Mouse (Mus musculus) CH12.LX (cell line): ENCODE data around the gene Mtr. TPM values are rescaled to one million over a fixed set of nuclear protein-coding genes. Genes with fewer than 3 reads are reported as not detected.

Experiments used
- DNase-seq: peaks from one replicate; pipeline ENCODE4 v3.0.0-alpha.2; 2013; ENCODE audit errors: extremely low read depth
- H3K27ac ChIP-seq: 2 replicates; pipeline ENCODE4 v1.5.1; 2012; ENCODE audit warnings: low read depth, mild to moderate bottlenecking, control low read depth, moderate library complexity; ENCODE audit not compliant: insufficient read depth
- H3K27me3 ChIP-seq: replicated peaks from 2 replicates; pipeline ENCODE3; 2012; ENCODE audit warnings: inconsistent platforms
- H3K36me3 ChIP-seq, 2 experiments: replicated peaks in 1 of 2; 2 replicates each; pipeline versions ENCODE3 to v1.6.1; 2012; ENCODE audit warnings: inconsistent platforms in 1 of 2, low read length in 1 of 2, mild to moderate bottlenecking in 1 of 2, mixed read lengths in 1 of 2, moderate library complexity in 1 of 2; ENCODE audit not compliant: control insufficient read depth in 1 of 2, insufficient read depth in 1 of 2
- H3K4me1 ChIP-seq, 2 experiments: 2 replicates each; pipeline ENCODE4 v1.6.1; 2012; ENCODE audit warnings: inconsistent platforms in 1 of 2, moderate library complexity in 1 of 2; ENCODE audit not compliant: insufficient read depth in 2 of 2, control insufficient read depth in 1 of 2
- H3K4me2 ChIP-seq: 2 replicates; pipeline ENCODE4 v1.6.1; 2012; ENCODE audit warnings: low read depth, mild to moderate bottlenecking, control low read depth; ENCODE audit not compliant: poor library complexity, insufficient read depth, severe bottlenecking
- H3K4me3 ChIP-seq, 3 experiments: fragments of 150-350 bp in 1 of 3; sonication (generic) in 1 of 3; replicated peaks in 1 of 3; 2 replicates each; pipeline versions ENCODE3 to v1.5.1; 2011 to 2012; ENCODE audit warnings: low read depth in 2 of 3, low read length in 2 of 3, mild to moderate bottlenecking in 2 of 3, moderate library complexity in 2 of 3, control low read depth in 1 of 3, improper control_type of control experiment in 1 of 3, inconsistent platforms in 1 of 3, mixed read lengths in 1 of 3; ENCODE audit not compliant: poor library complexity in 1 of 3
- H3K79me2 ChIP-seq: replicated peaks from 2 replicates; pipeline ENCODE4 v1.6.1; 2012; ENCODE audit warnings: mild to moderate bottlenecking, moderate library complexity; ENCODE audit not compliant: control insufficient read depth, poor library complexity, insufficient read depth, severe bottlenecking; ENCODE audit errors: extremely low read depth
- H3K9ac ChIP-seq: 2 replicates; pipeline ENCODE4 v1.6.1; 2012; ENCODE audit warnings: low read depth, mild to moderate bottlenecking, control low read depth, moderate library complexity; ENCODE audit not compliant: insufficient read depth
- H3K9me3 ChIP-seq: replicated peaks from 2 replicates; pipeline ENCODE3; 2012; ENCODE audit warnings: low read length, inconsistent platforms, mixed read lengths
- BHLHE40 ChIP-seq: IDR thresholded peaks from 2 replicates; pipeline ENCODE4 v1.6.1; 2011; ENCODE audit warnings: mild to moderate bottlenecking, low read depth, low read length, improper control_type of control experiment
- CHD1 ChIP-seq: IDR thresholded peaks from 2 replicates; pipeline ENCODE4 v1.6.1; 2012; ENCODE audit warnings: low read depth, low read length, improper control_type of control experiment, inconsistent platforms
- CHD2 ChIP-seq: IDR thresholded peaks from 2 replicates; pipeline ENCODE4 v1.6.1; 2011; ENCODE audit warnings: low read length, improper control_type of control experiment
- CTCF ChIP-seq, 2 experiments: IDR thresholded peaks in 1 of 2; conservative IDR thresholded peaks in 1 of 2; 2 replicates each; pipeline ENCODE4 v1.5.1; 2011 to 2012; ENCODE audit warnings: low read depth in 2 of 2, low read length in 2 of 2, improper control_type of control experiment in 1 of 2, inconsistent platforms in 1 of 2, mild to moderate bottlenecking in 1 of 2, moderate library complexity in 1 of 2
- ELF1 ChIP-seq: IDR thresholded peaks from 2 replicates; pipeline ENCODE4 v1.6.1; 2014; ENCODE audit warnings: low read depth, mild to moderate bottlenecking, inconsistent platforms, low read length, improper control_type of control experiment
- EP300 ChIP-seq: IDR thresholded peaks from 2 replicates; pipeline ENCODE4 v1.6.1; 2011; ENCODE audit warnings: low read length, improper control_type of control experiment
- ETS1 ChIP-seq: conservative IDR thresholded peaks from 2 replicates; pipeline ENCODE4 v1.6.1; 2012; ENCODE audit warnings: low read depth, mild to moderate bottlenecking, inconsistent platforms, low read length, improper control_type of control experiment, moderate library complexity
- HCFC1 ChIP-seq: IDR thresholded peaks from 2 replicates; pipeline ENCODE4 v1.6.1; 2012; ENCODE audit warnings: low read depth, mild to moderate bottlenecking, inconsistent platforms, low read length, improper control_type of control experiment
- IRF4 ChIP-seq: IDR thresholded peaks from 2 replicates; pipeline ENCODE4 v1.6.1; 2014; ENCODE audit warnings: low read depth, mild to moderate bottlenecking, inconsistent platforms, low read length, improper control_type of control experiment
- JUND ChIP-seq: conservative IDR thresholded peaks from 2 replicates; pipeline ENCODE4 v1.6.1; 2011; ENCODE audit warnings: low read depth, low read length, improper control_type of control experiment
- KAT2A ChIP-seq: IDR thresholded peaks from 2 replicates; pipeline ENCODE4 v1.6.1; 2012; ENCODE audit warnings: low read length, improper control_type of control experiment, inconsistent platforms; ENCODE audit not compliant: insufficient replicate concordance
- MAFK ChIP-seq: IDR thresholded peaks from 2 replicates; pipeline ENCODE4 v1.6.1; 2011; ENCODE audit warnings: low read length, improper control_type of control experiment; ENCODE audit not compliant: insufficient replicate concordance
- MAX ChIP-seq: IDR thresholded peaks from 2 replicates; pipeline ENCODE4 v1.6.1; 2011; ENCODE audit warnings: low read length, improper control_type of control experiment
- MXI1 ChIP-seq: IDR thresholded peaks from 2 replicates; pipeline ENCODE4 v1.6.1; 2011; ENCODE audit warnings: mild to moderate bottlenecking, low read depth, low read length, improper control_type of control experiment
- MYC ChIP-seq: IDR thresholded peaks from 2 replicates; pipeline ENCODE4 v1.6.1; 2011; ENCODE audit warnings: low read depth, mild to moderate bottlenecking, improper control_type of control experiment, low read length
- NRF1 ChIP-seq: IDR thresholded peaks from 2 replicates; pipeline ENCODE4 v1.6.1; 2014; ENCODE audit warnings: low read depth, mild to moderate bottlenecking, inconsistent platforms, low read length, improper control_type of control experiment, moderate library complexity
- POLR2A ChIP-seq: IDR thresholded peaks from 2 replicates; pipeline ENCODE4 v1.6.1; 2011; ENCODE audit warnings: low read depth, mild to moderate bottlenecking, improper control_type of control experiment, low read length
- RAD21 ChIP-seq: IDR thresholded peaks from 2 replicates; pipeline ENCODE4 v1.6.1; 2011; ENCODE audit warnings: low read depth, mild to moderate bottlenecking, low read length, improper control_type of control experiment, moderate library complexity
- RCOR1 ChIP-seq: conservative IDR thresholded peaks from 2 replicates; pipeline ENCODE4 v1.6.1; 2012; ENCODE audit warnings: low read depth, mild to moderate bottlenecking, inconsistent platforms, low read length, improper control_type of control experiment
- SMC3 ChIP-seq: IDR thresholded peaks from 2 replicates; pipeline ENCODE4 v1.6.1; 2011; ENCODE audit warnings: low read depth, low read length, improper control_type of control experiment
- TBP ChIP-seq: conservative IDR thresholded peaks from 2 replicates; pipeline ENCODE4 v1.6.1; 2011; ENCODE audit warnings: low read depth, low read length, improper control_type of control experiment
- TCF12 ChIP-seq: IDR thresholded peaks from 2 replicates; pipeline ENCODE4 v1.6.1; 2014; ENCODE audit warnings: low read depth, mild to moderate bottlenecking, inconsistent platforms, low read length, improper control_type of control experiment
- USF1 ChIP-seq: IDR thresholded peaks from 2 replicates; pipeline ENCODE4 v1.6.1; 2014; ENCODE audit warnings: low read depth, mild to moderate bottlenecking, inconsistent platforms, low read length, improper control_type of control experiment
- ZNF384 ChIP-seq: IDR thresholded peaks from 2 replicates; pipeline ENCODE4 v1.6.1; 2012; ENCODE audit warnings: low read depth, low read length, improper control_type of control experiment, inconsistent platforms
- dilution Hi-C: fragments of 300-500 bp; cut with MboI; formaldehyde crosslinking; loops from 2 replicates; pipeline ENCODE4 v1.14.3; 2020; ENCODE audit warnings: low sequenced_read_pairs; ENCODE audit not compliant: extremely low pct_unique_long_range_greater_than_20kb, extremely low pct_ligation_motif_present
- in situ Hi-C: fragments of 300-500 bp; cut with MboI; formaldehyde crosslinking; loops from 3 replicates; pipeline ENCODE4 v1.14.3; 2019; ENCODE audit warnings: low sequenced_read_pairs, low pct_ligation_motif_present, low pct_unique_long_range_greater_than_20kb, mixed read lengths
- polyA plus RNA-seq: library from polyadenylated mRNA; unstranded; fragments of >175 nt; gene quantifications from 2 replicates; pipeline ENCODE4 v1.2.1, GENCODE M21; 2012; ENCODE audit warnings: low read depth; ENCODE audit not compliant: insufficient read length
- total RNA-seq, 2 experiments: library from RNA; depleted of rRNA; stranded (reverse); fragments of 300-350 nt in 1 of 2; fragments of >200 nt in 1 of 2; gene quantifications; 2 replicates each; pipeline ENCODE4 v1.2.3; 2012 to 2014

The Mtr gene
- total and polyA plus RNA-seq, 3 experiments: 13.2 to 28.6 (median 22.0) TPM

GRCm38 (mm10) chr13:12257391-12258380, at the start of gene Mtr (continued):
- no peak for TF ChIP-seq RAD21

GRCm38 (mm10) chr13:12307286-12307685, 49.4 kb upstream of the Mtr start:
- H3K9me3 ChIP-seq: no peaks in the 10 kb centered on the region
- in situ Hi-C loops: no loop called here
- dilution Hi-C loops: no loop called here

GRCm38 (mm10) chr13:12305540-12305939, 47.6 kb upstream of the Mtr start:
- H3K27ac ChIP-seq: no peak overlapping the region
- no peaks in the 10 kb centered on the region for H3K79me2 ChIP-seq
- H3K4me1 ChIP-seq: no peaks in the 10 kb centered on the region
- H3K4me2 ChIP-seq: no peak overlapping the region
- in situ Hi-C loops: no loop called here
- H3K9me3 ChIP-seq: no peaks in the 10 kb centered on the region
- TF ChIP-seq MAX: no peak
- no peak for TF ChIP-seq KAT2A
- TF ChIP-seq MYC: no peak
- TF ChIP-seq CTCF (conservative IDR thresholded peaks at IDR 0.05 in 1 of 2, IDR thresholded peaks at IDR 0.05 in 1 of 2; ENCODE audit: low read depth in 2 of 2, low read length in 2 of 2): no peak
- no peak for TF ChIP-seq ELF1
- TF ChIP-seq MAFK: no peak
- no peak for TF ChIP-seq POLR2A
- no peak overlapping the region for H3K4me3 ChIP-seq
- no peaks in the 10 kb centered on the region for H3K27me3 ChIP-seq
- H3K9ac ChIP-seq: no peak overlapping the region
- DNase-seq: no peak
- H3K36me3 ChIP-seq: no peaks in the 10 kb centered on the region
- dilution Hi-C loops: no loop called here

More at GRCm38 (mm10) chr13:12307286-12307685, 49.4 kb upstream of the Mtr start:
- no peaks in the 10 kb centered on the region for H3K27me3 ChIP-seq
- no peak overlapping the region for H3K9ac ChIP-seq
- no peak overlapping the region for H3K27ac ChIP-seq
- no peaks in the 10 kb centered on the region for H3K79me2 ChIP-seq
- DNase-seq: no peak
- H3K4me3 ChIP-seq: no peak overlapping the region
- no peaks in the 10 kb centered on the region for H3K4me1 ChIP-seq
- H3K4me2 ChIP-seq: no peak overlapping the region
- H3K36me3 ChIP-seq: no peaks in the 10 kb centered on the region
- TF ChIP-seq HCFC1 (no peak), TCF12 (no peak), ZNF384 (no peak), KAT2A (no peak), RCOR1 (no peak), ETS1 (no peak), CTCF (conservative IDR thresholded peaks at IDR 0.05 in 1 of 2, IDR thresholded peaks at IDR 0.05 in 1 of 2; ENCODE audit: low read depth in 2 of 2, low read length in 2 of 2) (no peak), IRF4 (no peak), TBP (no peak), JUND (no peak), CHD2 (no peak), EP300 (no peak), SMC3 (no peak), CHD1 (no peak), MXI1 (no peak), BHLHE40 (no peak), USF1 (no peak), NRF1 (no peak)
